Mouse (Mus musculus) limb, embryonic 14.5 days (tissue): ENCODE results near the gene Narf. TPM values are rescaled to one million over a fixed set of nuclear protein-coding genes. Genes with fewer than 3 reads are reported as not detected.
A peak's percentile ranks its signal among the peaks of the same experiment; 100 is the strongest.

Experiments
- ATAC-seq: fragments of 200-750 bp; cut with Nextera tagmentation; 2 replicates; pipeline ENCODE4 v1.8.0; 2017; ENCODE audit warnings: low read depth, moderate number of reproducible peaks, moderate TSS enrichment; ENCODE audit not compliant: low FRiP score
- DNase-seq: peaks from one replicate; pipeline ENCODE4 v3.0.0-alpha.2; 2015; ENCODE audit warnings: low spot score
- H3K27ac ChIP-seq: fragments of 300-500 bp; sonication (generic); replicated peaks from 2 replicates; pipeline ENCODE4 v1.5.1; 2014; ENCODE audit warnings: low read depth, mild to moderate bottlenecking, low read length, moderate library complexity, mixed read lengths
- H3K27me3 ChIP-seq: fragments of 300-500 bp; sonication (generic); 2 replicates; pipeline ENCODE4 v1.6.1; 2014; ENCODE audit warnings: low read length, mixed read lengths; ENCODE audit not compliant: control insufficient read depth, insufficient read depth
- H3K36me3 ChIP-seq: fragments of 300-500 bp; sonication (generic); 2 replicates; pipeline ENCODE4 v1.6.1; 2014; ENCODE audit warnings: mild to moderate bottlenecking, low read length, moderate library complexity, mixed read lengths; ENCODE audit not compliant: control insufficient read depth, insufficient read depth
- H3K4me1 ChIP-seq: fragments of 300-500 bp; sonication (generic); 2 replicates; pipeline ENCODE4 v1.6.1; 2014; ENCODE audit warnings: antibody characterized with exemption, low read length, mixed read lengths; ENCODE audit not compliant: control insufficient read depth, insufficient read depth
- H3K4me2 ChIP-seq: fragments of 300-500 bp; sonication (generic); replicated peaks from 2 replicates; pipeline ENCODE4 v1.6.1; 2014; ENCODE audit warnings: low read depth, mild to moderate bottlenecking, low read length, moderate library complexity; ENCODE audit not compliant: severe bottlenecking
- H3K4me3 ChIP-seq: fragments of 300-500 bp; sonication (generic); replicated peaks from 2 replicates; pipeline ENCODE4 v1.5.1; 2014; ENCODE audit warnings: low read length
- H3K9ac ChIP-seq: fragments of 300-500 bp; sonication (generic); 2 replicates; pipeline ENCODE4 v1.6.1; 2014; ENCODE audit warnings: mild to moderate bottlenecking, low read depth, low read length, moderate library complexity; ENCODE audit not compliant: severe bottlenecking
- H3K9me3 ChIP-seq: fragments of 300-500 bp; sonication (generic); 2 replicates; pipeline ENCODE4 v1.6.1; 2016; ENCODE audit warnings: low read length; ENCODE audit not compliant: control insufficient read depth
- POLR2A ChIP-seq: fragments of 200-500 bp; IDR thresholded peaks from 2 replicates; pipeline ENCODE4 v1.8.0; 2012; ENCODE audit warnings: inconsistent platforms, mild to moderate bottlenecking, moderate library complexity, borderline replicate concordance; ENCODE audit not compliant: insufficient read depth, insufficient read length; ENCODE audit errors: extremely low read depth
- WGBS: fragments of 180-500 bp; shearing (Covaris S2); extraction: QIAGEN DNeasy Blood & Tissue Kit; methylation state at CpG from one replicate; pipeline ENCODE4 v1.1.7; 2014; 5-methylcytosine and 5-hydroxymethylcytosine counted together
- polyA plus RNA-seq, 2 experiments: library from polyadenylated mRNA; depleted of rRNA in 1 of 2; stranded (reverse) in 1 of 2; unstranded in 1 of 2; fragments of >200 nt; fragmentation: Nextera tagmentation in 1 of 2; extraction: Ambion mirVana in 1 of 2; gene quantifications; 2 replicates each; pipeline versions ENCODE4 v1.2.1 to v1.2.3; 2012 to 2014

Narf gene
- polyA plus RNA-seq, 2 experiments, result 44.1 to 49.4 TPM

DNA sequence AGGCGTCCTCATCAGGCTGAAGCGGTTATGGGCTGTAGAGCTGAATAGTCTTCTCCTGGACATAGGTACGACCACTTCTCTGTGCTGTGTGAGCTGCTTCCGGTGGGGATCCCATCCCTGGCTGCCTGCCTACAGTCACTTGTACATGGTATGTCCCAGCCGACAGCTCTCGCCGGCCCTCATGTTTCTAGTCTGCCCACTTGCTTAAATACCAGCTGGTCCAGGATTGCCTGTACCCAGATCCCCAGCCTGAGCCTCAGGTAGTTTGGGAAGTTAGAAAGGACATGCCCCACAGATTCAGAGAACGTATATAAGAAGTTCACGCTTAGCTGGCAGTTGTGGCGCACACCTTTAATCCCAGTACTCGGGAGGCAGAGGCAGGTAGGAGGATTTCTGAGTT lies 17.3 kb upstream of the Narf start:
- DNase-seq (no peak), ATAC-seq (no peak)
- no peaks in the 10 kb centered on the region for H3K27me3 ChIP-seq
- WGBS, result 93% methylated on average over 11 of the region's 11 CpGs
- H3K9ac ChIP-seq, result no peak overlapping the region
- no peak overlapping the region for H3K4me2 ChIP-seq
- no peak overlapping the region for H3K27ac ChIP-seq
- peaks cover 76% of the 10 kb centered on the region for H3K36me3 ChIP-seq
- no peaks in the 10 kb centered on the region for H3K4me1 ChIP-seq
- no peak for TF ChIP-seq POLR2A
- no peak overlapping the region for H3K4me3 ChIP-seq
- no peaks in the 10 kb centered on the region for H3K9me3 ChIP-seq

DNA sequence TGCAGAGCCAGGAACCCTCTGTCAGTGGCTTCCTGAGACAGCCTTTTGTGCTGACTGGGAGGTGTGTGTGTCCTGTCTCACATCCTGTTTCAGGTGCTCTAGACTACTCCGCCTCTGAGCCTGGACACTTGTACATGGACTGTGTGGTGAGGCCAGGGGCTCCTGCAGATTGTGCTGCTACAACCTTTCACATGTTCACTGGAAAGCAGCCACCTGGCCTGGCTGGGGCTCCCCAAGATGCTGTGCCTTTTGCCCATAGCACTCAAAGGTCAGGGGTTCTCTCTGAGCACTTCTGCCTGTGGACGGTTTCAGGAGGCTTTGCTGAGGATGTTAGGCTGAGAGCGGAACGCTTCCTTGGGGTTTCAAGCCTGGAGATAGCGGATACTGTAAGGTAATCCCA lies 16.3 kb upstream of the Narf start:
- no peak for TF ChIP-seq POLR2A
- Histone ChIP-seq H3K9me3 (no peaks in the 10 kb centered on the region), H3K36me3 (peaks cover 82% of the 10 kb centered on the region), H3K4me3 (no peak overlapping the region), H3K9ac (no peak overlapping the region), H3K4me2 (no peak overlapping the region), H3K4me1 (no peaks in the 10 kb centered on the region), H3K27ac (no peak overlapping the region), H3K27me3 (no peaks in the 10 kb centered on the region)
- no peak for ATAC-seq
- no peak for DNase-seq
- WGBS, result 81% methylated on average over 4 of the region's 5 CpGs

DNA sequence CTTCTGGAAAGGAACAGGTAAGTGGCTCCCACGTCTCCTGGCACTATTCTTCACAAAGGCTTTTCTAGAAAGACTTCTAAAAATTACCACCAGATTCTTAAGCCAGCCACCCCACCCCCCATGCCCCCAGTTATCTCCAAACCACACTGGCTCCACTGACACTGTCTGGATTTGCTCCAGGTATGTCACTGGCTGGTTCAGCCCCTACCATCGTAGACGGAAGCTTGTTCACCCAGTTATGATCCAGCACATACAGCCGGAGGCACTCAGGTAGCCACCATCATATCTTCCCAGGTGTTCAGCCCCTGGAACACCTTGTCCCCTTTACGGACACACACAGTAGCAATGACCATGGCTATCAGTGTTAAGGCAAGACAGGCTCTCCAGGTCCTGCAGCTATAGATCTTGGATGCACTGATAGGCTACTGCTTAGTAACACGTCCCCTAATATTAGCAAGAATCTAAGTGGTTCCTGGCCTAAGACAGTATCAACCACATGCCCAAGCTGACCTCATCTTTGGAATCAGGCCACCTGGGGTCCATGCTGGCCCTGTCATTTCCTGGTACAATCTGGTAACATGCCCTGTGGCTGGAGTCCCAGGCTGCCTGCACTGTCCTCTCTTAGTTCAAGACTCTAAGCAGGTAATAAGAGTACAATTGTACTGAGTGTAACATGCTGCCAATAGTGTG lies 15.6 kb upstream of the Narf start:
- peaks cover 87% of the 10 kb centered on the region for H3K36me3 ChIP-seq
- no peak for TF ChIP-seq POLR2A
- no peak overlapping the region for H3K4me2 ChIP-seq
- no peaks in the 10 kb centered on the region for H3K9me3 ChIP-seq
- no peak overlapping the region for H3K4me3 ChIP-seq
- no peak for ATAC-seq
- DNase-seq, result no peak
- 93% methylated on average over 6 of the region's 6 CpGs for WGBS
- no peak overlapping the region for H3K27ac ChIP-seq
- no peak overlapping the region for H3K9ac ChIP-seq
- H3K4me1 ChIP-seq, result no peaks in the 10 kb centered on the region
- no peaks in the 10 kb centered on the region for H3K27me3 ChIP-seq

DNA sequence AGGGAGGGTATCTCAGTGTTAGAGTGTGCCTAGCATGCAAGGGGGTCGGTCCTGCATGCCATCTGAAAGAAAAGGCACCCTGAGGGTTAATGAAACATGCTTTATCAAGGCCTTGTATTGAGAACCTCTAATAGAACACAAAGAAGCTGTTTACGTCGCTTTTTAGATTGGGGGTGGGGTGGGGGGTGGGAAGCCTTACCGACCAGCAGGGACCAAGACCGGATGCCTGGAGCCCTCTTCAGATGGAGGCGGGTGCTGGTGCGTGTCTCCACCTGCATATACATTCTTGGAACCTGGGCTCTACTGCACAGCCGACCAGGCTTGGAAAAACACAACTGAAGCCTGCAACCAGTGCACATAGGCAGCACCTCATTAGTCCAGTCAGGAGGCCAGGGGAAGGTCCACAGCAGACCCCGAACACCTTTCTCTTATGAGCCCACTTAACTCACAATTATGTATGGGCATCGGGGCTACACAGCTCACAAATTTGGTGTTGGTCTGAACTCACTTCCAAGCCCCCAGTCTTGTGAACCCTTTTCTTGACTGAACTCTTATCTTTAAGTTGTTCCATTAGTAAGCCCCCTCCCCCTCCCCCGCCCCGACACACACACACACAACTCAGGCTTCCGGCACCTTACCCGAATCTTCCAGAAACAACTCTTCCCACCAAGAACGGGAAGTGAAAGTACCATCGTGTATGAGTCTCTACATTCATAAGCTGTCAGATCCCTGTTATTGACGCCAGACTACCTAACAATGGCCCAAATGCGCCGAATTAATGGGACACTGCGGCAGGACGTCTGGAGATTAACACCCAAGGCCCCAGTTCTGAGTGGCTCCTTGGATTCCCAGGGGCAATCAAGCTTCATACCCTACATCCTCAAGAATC lies 8.7 kb upstream of the Narf start:
- peak overlapping the region; percentile 64 for H3K4me3 ChIP-seq
- H3K27ac ChIP-seq, result peak overlapping the region; percentile 76
- peaks cover 33% of the 10 kb centered on the region for H3K36me3 ChIP-seq
- no peak for TF ChIP-seq POLR2A
- 19% methylated on average over 21 of the region's 21 CpGs for WGBS
- peak overlapping the region; percentile 82 for H3K4me2 ChIP-seq
- peak overlapping the region; percentile 60 for H3K9ac ChIP-seq
- no peaks in the 10 kb centered on the region for H3K9me3 ChIP-seq
- H3K27me3 ChIP-seq, result no peaks in the 10 kb centered on the region
- no peak for DNase-seq
- no peak for ATAC-seq
- H3K4me1 ChIP-seq, result peaks cover 14% of the 10 kb centered on the region

DNA sequence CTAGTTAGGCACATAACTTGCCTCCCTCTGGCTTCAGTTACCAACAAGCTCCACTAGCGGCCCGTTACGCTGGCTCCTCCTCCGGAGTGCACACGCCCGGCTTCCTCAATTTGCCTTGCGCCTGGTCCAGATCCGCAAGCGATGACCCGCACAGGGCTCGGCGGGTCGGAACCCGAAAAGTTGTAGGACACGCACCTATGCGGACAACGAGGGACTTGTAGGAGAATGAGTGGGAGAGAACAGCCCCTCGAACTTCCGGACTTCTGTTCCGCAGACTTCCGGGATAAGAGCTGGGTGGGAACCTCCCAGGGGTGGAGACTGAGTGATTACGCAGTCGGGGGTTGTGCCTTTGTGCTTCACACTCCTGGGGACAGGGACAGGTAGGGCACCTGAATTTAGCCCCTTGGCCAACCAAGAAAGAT lies 8.0 kb upstream of the Narf start, which contains the start of gene Cybc1:
TSS of gene Cybc1 (minus strand) at position 305 of the 422 bp plus-strand sequence.
- Histone ChIP-seq H3K4me3 (peak within 1 kb of the TSS; percentile 64), H3K36me3 (peaks cover 26% of the 10 kb centered on the region), H3K9me3 (no peaks in the 10 kb centered on the region), H3K4me1 (peaks cover 14% of the 10 kb centered on the region), H3K27ac (peak within 1 kb of the TSS; percentile 76), H3K27me3 (no peaks in the 10 kb centered on the region), H3K9ac (peak within 1 kb of the TSS; percentile 60), H3K4me2 (peak within 1 kb of the TSS; percentile 82)
- WGBS, result under 1% methylated on average over 23 of the region's 23 CpGs
- peak; percentile 88 for DNase-seq
- peak; percentile 88 for ATAC-seq
- peak; percentile 31; the same call in 1 of the 2 replicates for TF ChIP-seq POLR2A
